Mouse (Mus musculus) heart, embryonic 12.5 days (tissue): ENCODE measurements around the gene Itpr1. TPM values are rescaled to one million over a fixed set of nuclear protein-coding genes. Genes with fewer than 3 reads are reported as not detected.

Source experiments
- ATAC-seq: fragments of 200-750 bp; cut with Nextera tagmentation; 2 replicates; pipeline ENCODE4 v1.8.0; 2017; ENCODE audit warnings: moderate TSS enrichment, moderate library complexity; ENCODE audit not compliant: insufficient number of reproducible peaks, low FRiP score
- H3K27ac ChIP-seq: fragments of 300-500 bp; sonication (generic); 2 replicates; pipeline ENCODE4 v1.5.1; 2016; ENCODE audit warnings: mild to moderate bottlenecking, moderate library complexity; ENCODE audit not compliant: poor library complexity, severe bottlenecking
- H3K27me3 ChIP-seq: fragments of 300-500 bp; sonication (generic); replicated peaks from 2 replicates; pipeline ENCODE4 v1.6.1; 2016; ENCODE audit warnings: mild to moderate bottlenecking, moderate library complexity
- H3K36me3 ChIP-seq: fragments of 300-500 bp; sonication (generic); 2 replicates; pipeline ENCODE4 v1.6.1; 2016; ENCODE audit warnings: mild to moderate bottlenecking, moderate library complexity
- H3K4me1 ChIP-seq: fragments of 300-500 bp; sonication (generic); replicated peaks from 2 replicates; pipeline ENCODE4 v1.6.1; 2016; ENCODE audit warnings: mild to moderate bottlenecking
- H3K4me2 ChIP-seq: fragments of 300-500 bp; sonication (generic); 2 replicates; pipeline ENCODE4 v1.6.1; 2016; ENCODE audit warnings: mild to moderate bottlenecking, moderate library complexity
- H3K4me3 ChIP-seq: fragments of 300-500 bp; sonication (generic); 2 replicates; pipeline ENCODE4 v1.5.1; 2016; ENCODE audit warnings: mild to moderate bottlenecking
- H3K9ac ChIP-seq: fragments of 300-500 bp; sonication (generic); 2 replicates; pipeline ENCODE4 v1.6.1; 2016; ENCODE audit warnings: mild to moderate bottlenecking, moderate library complexity
- H3K9me3 ChIP-seq: fragments of 300-500 bp; sonication (generic); replicated peaks from 2 replicates; pipeline ENCODE4 v1.6.1; 2016; ENCODE audit warnings: mild to moderate bottlenecking, moderate library complexity
- WGBS: fragments of 180-500 bp; shearing (Covaris S2); methylation state at CpG from one replicate; pipeline ENCODE4 v1.1.7; 2016; 5-methylcytosine and 5-hydroxymethylcytosine counted together
- polyA plus RNA-seq: library from polyadenylated mRNA; unstranded; fragments of >200 nt; fragmentation: Nextera tagmentation; extraction: Ambion mirVana; gene quantifications from 2 replicates; pipeline ENCODE4 v1.2.1, GENCODE M21; 2016

Itpr1 gene
- polyA plus RNA-seq, 1 experiment from 2014 or later = 22.0 TPM

DNA sequence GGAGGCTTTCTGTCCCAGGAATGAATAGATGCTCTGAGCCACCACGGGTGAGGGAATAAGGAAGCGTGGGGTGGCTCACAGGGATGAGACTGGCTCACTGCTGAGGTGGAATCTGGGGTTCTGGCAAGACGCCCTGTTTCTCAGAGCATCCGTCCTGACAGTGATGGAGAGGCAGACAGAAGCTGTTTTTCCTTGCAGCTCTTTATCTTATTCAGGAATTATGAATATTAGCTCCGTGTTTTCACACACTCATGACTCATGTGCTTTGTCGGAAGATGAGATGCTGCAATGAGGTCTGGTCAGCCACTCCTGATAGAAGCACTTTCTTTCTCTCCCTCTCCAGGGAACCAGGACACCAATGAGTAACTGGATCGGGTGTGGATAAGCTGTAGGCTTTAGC lies 231.5 kb downstream of the Itpr1 start:
- H3K36me3 ChIP-seq = peaks cover 22% of the 10 kb centered on the region
- H3K27me3 ChIP-seq = no peaks in the 10 kb centered on the region
- peak overlapping the region; percentile 45; the same call in 1 of the 2 replicates for H3K27ac ChIP-seq
- 60% methylated on average over 7 of the region's 7 CpGs for WGBS
- H3K9me3 ChIP-seq = 0 out of 2 replicates have a peak, but pooled peaks cover 3% of the 10 kb centered on the region
- no peak overlapping the region for H3K4me3 ChIP-seq
- peaks cover 39% of the 10 kb centered on the region for H3K4me1 ChIP-seq
- H3K9ac ChIP-seq = no peak overlapping the region
- no peak for ATAC-seq
- H3K4me2 ChIP-seq = no peak overlapping the region

DNA sequence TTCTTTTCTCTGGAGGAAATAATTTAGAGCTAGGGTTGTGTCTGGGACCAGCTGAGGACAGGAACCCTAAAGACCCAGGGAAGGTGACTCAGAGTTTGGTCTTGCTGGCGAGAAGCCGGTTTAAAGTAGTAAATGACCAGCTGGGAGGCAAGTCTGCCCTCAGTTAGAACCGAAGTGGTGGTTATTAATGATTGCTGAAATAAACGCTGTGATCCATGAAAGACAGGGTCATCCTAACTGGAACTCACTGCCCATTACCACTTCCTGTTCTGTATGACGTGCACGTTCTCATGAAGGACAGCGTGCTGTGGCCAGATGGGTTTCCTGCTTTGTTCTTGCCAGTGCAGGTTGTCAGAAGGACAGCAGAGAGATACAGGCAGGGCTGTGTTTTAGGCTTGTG lies 232.1 kb downstream of the Itpr1 start:
- Histone ChIP-seq H3K27ac (no peak overlapping the region), H3K9me3 (0 out of 2 replicates have a peak, but pooled peaks cover 3% of the 10 kb centered on the region), H3K4me2 (no peak overlapping the region), H3K4me3 (no peak overlapping the region), H3K9ac (no peak overlapping the region), H3K27me3 (no peaks in the 10 kb centered on the region), H3K4me1 (peaks cover 39% of the 10 kb centered on the region), H3K36me3 (peaks cover 19% of the 10 kb centered on the region)
- ATAC-seq = no peak
- 76% methylated on average over 7 of the region's 7 CpGs for WGBS

DNA sequence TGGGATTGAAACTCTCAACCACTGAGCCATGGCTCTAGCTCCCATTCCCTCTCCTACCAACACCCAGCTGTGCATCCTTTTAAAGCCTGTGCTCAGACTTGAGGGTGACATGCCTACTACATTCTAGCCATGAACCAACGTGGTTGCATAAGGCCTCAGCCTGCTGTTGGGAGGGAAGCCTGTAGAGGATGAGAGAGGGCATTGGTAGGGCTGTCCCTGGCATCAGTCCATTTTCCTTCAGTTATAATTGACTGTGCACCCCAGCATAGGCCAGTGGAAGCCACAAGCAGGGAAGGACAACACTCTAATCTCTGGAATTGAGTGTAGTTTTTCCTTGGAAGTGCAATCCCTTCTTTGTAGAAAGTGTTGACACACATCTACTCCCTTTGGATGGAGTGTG lies 233.9 kb downstream of the Itpr1 start:
- Histone ChIP-seq H3K27me3 (no peaks in the 10 kb centered on the region), H3K4me1 (peaks cover 46% of the 10 kb centered on the region), H3K4me2 (no peak overlapping the region), H3K9ac (no peak overlapping the region), H3K9me3 (no peaks in the 10 kb centered on the region), H3K36me3 (peaks cover 12% of the 10 kb centered on the region; the same call in 1 of the 2 replicates), H3K4me3 (no peak overlapping the region), H3K27ac (peak overlapping the region; percentile 74)
- no peak for ATAC-seq
- 76% methylated on average over 1 of the region's 1 CpGs for WGBS

DNA sequence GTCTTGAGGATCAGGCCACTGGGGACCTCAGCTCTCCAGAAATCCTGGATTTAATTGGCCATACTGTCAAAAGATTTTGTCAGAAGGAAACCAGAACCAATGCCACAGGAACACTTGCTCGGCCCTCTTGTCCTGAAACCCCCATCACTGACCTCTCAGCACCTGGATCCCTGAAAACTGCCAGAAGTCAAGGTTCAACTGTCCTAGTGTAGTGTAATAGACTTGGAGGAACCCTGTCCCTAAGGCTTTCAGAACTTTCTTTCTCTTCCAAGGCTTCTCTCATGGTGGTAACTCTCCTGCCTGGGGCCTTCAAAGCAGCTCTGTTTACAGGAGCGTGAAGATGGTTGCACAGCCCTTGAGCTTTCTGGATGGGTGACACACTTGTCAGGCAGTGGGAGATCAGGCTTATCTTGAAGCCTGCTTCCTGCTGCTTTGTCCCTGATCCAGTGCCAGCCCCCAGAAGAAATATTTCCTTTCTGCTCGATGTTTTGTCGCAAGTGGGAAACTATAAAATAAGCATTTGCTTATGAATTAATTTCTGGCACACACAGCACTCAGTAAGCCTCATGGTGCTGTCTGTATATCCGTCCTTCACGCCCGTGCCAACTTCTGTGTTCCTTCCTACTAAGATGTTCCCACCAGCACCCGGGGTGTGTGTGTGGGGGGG lies 234.4 kb downstream of the Itpr1 start:
- WGBS = 49% methylated on average over 8 of the region's 8 CpGs
- Histone ChIP-seq H3K27me3 (no peaks in the 10 kb centered on the region), H3K27ac (peak overlapping the region; percentile 74), H3K4me3 (no peak overlapping the region), H3K9ac (no peak overlapping the region), H3K36me3 (peaks cover 10% of the 10 kb centered on the region; the same call in 1 of the 2 replicates), H3K9me3 (no peaks in the 10 kb centered on the region), H3K4me2 (no peak overlapping the region), H3K4me1 (peaks cover 47% of the 10 kb centered on the region)
- ATAC-seq = 0 out of 2 replicates have a peak, but pooled peaks have one; percentile 40

DNA sequence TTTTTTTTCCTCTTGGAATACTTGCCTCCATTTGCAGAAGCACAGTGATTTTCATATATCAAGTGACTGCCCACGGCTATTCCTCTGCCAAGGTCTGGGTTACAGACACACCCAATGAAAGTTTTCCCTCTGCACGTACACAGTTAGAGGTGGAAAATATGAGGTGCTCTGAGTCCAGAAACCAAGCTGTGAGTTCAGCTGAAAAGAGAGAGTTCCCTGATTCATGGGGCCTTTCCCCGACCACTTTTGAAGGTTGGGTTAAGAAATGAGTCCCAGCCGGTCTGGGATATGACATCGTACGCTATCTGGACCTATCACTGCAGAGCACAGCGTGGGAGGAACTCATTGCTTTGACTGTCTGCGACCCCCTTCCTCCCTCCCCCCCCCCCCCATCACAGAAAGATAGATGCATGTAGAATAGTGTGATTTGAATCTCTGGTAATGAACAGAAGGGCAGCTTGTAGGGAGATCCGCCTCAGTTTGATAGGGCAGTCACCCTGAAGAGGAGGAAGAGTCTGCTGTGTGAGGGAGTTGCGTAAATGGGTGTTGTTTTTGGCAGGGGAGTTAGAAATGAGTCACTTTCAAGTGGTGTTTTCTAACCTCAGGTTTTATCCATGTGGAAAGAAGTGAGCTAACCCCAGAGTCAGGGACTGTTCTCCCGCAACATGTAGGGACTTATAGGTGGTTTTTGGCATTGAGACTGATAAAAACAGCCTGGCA lies 235.3 kb downstream of the Itpr1 start:
- Histone ChIP-seq H3K4me1 (peaks cover 44% of the 10 kb centered on the region), H3K4me3 (no peak overlapping the region), H3K36me3 (peaks cover 10% of the 10 kb centered on the region; the same call in 1 of the 2 replicates), H3K9me3 (no peaks in the 10 kb centered on the region), H3K9ac (no peak overlapping the region), H3K27me3 (no peaks in the 10 kb centered on the region), H3K27ac (peak overlapping the region; percentile 74), H3K4me2 (no peak overlapping the region)
- 39% methylated on average over 11 of the region's 11 CpGs for WGBS
- ATAC-seq = peak; percentile 54; the same call in 1 of the 2 replicates

DNA sequence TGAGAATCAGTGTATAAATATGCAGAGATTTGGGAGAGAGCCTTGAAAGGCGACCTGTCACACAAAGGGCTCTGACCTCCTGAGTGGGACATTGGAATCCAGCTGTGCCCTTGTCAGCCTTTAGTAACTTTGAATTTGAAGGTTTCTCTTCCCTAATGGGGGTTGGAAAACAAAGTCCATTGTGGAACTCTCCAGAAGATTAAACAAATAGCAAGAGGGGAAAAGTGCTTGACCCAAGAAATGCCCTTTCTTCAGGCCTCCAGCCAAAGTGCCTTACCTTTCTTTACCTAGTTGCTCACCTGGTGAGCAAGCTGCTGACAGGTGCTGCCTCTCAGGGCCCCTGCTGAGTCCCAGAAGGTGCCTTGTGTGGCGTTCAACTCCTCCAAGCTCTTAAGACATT lies 236.0 kb downstream of the Itpr1 start:
- no peak for ATAC-seq
- no peak overlapping the region for H3K4me3 ChIP-seq
- 62% methylated on average over 2 of the region's 2 CpGs for WGBS
- H3K36me3 ChIP-seq = peaks cover 10% of the 10 kb centered on the region; the same call in 1 of the 2 replicates
- no peaks in the 10 kb centered on the region for H3K9me3 ChIP-seq
- peak overlapping the region; percentile 42; the same call in 1 of the 2 replicates for H3K27ac ChIP-seq
- H3K27me3 ChIP-seq = no peaks in the 10 kb centered on the region
- peaks cover 44% of the 10 kb centered on the region for H3K4me1 ChIP-seq
- no peak overlapping the region for H3K9ac ChIP-seq
- H3K4me2 ChIP-seq = no peak overlapping the region

DNA sequence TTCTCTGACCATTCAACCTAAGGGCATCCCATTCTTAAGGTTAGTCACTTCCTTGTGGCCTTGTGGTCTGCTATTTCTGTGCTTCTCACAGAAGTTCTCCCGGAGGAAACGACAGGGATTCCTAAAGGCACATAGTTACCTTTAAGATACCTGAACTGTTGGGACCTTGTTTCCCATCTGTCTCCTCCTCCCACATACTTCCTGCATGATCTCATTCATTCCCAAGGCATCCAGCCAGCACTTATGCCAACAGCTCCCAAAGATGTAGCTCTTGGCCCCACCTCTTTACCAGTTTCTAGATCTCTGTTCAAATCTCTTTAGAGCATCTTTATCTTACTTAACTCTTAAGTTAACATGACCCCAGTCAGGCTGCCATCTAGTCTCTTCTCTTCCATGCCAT lies 238.6 kb downstream of the Itpr1 start:
- Histone ChIP-seq H3K9me3 (no peaks in the 10 kb centered on the region), H3K27me3 (no peaks in the 10 kb centered on the region), H3K9ac (no peak overlapping the region), H3K4me3 (no peak overlapping the region), H3K4me1 (peaks cover 62% of the 10 kb centered on the region), H3K27ac (no peak overlapping the region), H3K4me2 (no peak overlapping the region), H3K36me3 (peaks cover 6% of the 10 kb centered on the region; the same call in 1 of the 2 replicates)
- WGBS = 67% methylated on average over 2 of the region's 2 CpGs
- no peak for ATAC-seq

DNA sequence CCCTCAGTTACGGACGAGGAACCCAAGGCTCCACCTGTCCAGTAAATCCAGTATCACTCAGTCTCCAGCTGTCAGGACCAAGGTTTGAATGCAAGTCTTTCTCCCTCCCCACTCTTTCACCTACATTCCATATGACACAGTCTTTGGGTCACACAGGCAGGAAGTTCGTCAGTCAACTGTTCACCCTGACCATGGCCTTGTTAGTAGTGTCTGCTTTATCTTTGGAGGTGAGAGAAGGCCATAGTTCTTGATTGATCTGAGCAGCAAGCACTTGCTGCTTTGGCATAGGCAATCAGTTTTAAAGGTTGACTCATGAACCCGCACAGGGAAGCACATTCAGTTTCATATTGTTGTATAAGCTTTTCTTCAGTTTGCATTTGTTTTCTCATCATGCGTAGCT lies 240.7 kb downstream of the Itpr1 start:
- H3K27me3 ChIP-seq = no peaks in the 10 kb centered on the region
- no peak for ATAC-seq
- 83% methylated on average over 5 of the region's 5 CpGs for WGBS
- no peaks in the 10 kb centered on the region for H3K9me3 ChIP-seq
- no peak overlapping the region for H3K27ac ChIP-seq
- peaks cover 59% of the 10 kb centered on the region for H3K4me1 ChIP-seq
- no peak overlapping the region for H3K9ac ChIP-seq
- no peak overlapping the region for H3K4me2 ChIP-seq
- no peak overlapping the region for H3K4me3 ChIP-seq
- peaks cover 6% of the 10 kb centered on the region; the same call in 1 of the 2 replicates for H3K36me3 ChIP-seq

DNA sequence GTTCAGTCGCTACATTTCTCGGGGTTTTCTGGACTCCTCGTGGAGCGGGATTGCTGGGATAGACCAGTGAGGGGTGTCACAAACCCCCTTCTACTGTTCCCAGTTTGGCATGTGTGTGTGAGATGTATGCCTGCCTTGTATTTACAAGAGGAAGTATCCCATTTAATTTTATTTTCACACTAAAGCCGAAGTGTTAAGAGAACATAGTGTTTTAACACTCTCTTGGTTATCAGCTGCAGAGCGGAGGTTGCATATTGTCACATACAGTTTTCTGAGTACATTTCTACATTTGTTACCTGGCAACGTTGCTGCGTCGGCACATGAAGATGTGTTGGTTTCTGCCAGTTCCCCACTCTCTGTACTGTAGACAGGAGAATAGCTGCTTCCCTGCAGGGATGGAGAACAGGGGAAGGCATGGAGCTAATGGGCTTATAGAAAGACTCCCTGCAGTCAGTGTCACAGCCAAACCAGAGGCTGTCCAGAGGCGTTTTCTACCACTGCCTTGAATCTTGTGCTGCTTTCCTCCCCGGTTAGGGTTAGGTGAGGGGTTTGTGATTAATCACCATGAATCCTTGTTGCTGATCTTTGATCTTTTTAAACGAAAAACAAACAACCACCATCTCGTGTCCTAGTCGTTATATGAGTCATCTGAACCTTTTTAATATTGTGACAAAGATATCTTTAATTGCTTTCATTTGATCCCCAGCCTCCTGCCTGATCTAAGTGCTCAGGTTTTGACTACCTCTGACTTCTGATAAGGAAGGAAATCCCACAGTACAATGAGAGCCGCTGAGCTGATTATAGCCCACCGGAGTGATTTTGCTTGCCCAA lies 241.4 kb downstream of the Itpr1 start:
- Histone ChIP-seq H3K9ac (no peak overlapping the region), H3K27me3 (no peaks in the 10 kb centered on the region), H3K36me3 (peaks cover 6% of the 10 kb centered on the region; the same call in 1 of the 2 replicates), H3K4me2 (no peak overlapping the region), H3K4me3 (no peak overlapping the region), H3K27ac (no peak overlapping the region), H3K4me1 (peaks cover 54% of the 10 kb centered on the region), H3K9me3 (no peaks in the 10 kb centered on the region)
- ATAC-seq = no peak
- WGBS = 67% methylated on average over 16 of the region's 16 CpGs

DNA sequence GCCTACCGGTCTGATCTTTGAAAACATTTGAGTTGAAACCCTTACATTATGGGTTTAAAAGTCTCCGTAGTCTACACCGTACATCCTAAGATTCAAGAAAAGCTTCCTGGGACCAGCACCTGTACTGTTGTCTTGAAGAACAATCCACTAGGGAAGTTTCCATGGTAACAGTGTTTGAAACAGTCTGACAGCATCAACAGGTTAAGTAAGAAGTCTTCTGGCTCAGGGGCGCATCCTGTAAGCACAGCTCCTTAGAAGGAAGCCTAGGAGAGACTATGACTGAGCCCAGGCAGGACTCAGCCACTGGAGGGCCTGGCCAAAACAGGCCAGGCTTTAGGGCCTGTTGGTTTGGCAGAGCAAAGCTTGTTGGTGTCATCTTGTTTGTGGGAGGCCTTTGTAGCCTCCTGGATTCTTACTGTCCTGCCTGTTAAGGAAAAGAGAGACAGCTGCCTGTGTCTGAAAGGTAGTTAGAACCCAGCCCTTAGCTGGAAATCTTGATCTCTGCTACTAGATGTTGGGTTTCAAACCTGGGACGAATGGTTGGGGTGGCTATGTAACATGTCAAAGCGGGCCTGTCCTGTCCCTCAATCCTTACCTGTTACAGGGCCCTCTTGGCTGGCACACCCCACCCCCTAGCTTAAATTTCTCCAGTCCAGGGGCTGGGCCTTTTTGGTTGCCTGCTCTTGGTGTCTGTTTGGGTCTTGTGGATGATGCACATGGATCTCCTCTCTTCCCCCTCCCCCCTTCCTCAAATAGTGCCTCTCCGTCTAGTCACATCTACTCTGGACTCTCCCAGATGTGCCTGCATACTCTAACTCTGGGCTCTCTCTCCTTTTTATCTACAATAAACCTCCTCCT lies 242.3 kb downstream of the Itpr1 start:
- Histone ChIP-seq H3K9me3 (no peaks in the 10 kb centered on the region), H3K9ac (no peak overlapping the region), H3K27me3 (no peaks in the 10 kb centered on the region), H3K4me2 (no peak overlapping the region), H3K4me3 (no peak overlapping the region), H3K27ac (peak overlapping the region; percentile 79), H3K36me3 (peaks cover 10% of the 10 kb centered on the region; the same call in 1 of the 2 replicates), H3K4me1 (peaks cover 59% of the 10 kb centered on the region)
- ATAC-seq = no peak
- WGBS = 84% methylated on average over 7 of the region's 7 CpGs
